Mouse (Mus musculus): ENCODE results near the gene Stx11. TPM values are rescaled to one million over a fixed set of nuclear protein-coding genes. Genes with fewer than 3 reads are reported as not detected.
"Not testable (repeated sequence)": the region's sequence is repeated elsewhere in the genome, so short reads cannot be mapped to it uniquely, and the experiment has no call there.

The Stx11 gene
- polyA plus RNA-seq, 1 experiment from 2014 or later, result 1.3 TPM

DNA sequence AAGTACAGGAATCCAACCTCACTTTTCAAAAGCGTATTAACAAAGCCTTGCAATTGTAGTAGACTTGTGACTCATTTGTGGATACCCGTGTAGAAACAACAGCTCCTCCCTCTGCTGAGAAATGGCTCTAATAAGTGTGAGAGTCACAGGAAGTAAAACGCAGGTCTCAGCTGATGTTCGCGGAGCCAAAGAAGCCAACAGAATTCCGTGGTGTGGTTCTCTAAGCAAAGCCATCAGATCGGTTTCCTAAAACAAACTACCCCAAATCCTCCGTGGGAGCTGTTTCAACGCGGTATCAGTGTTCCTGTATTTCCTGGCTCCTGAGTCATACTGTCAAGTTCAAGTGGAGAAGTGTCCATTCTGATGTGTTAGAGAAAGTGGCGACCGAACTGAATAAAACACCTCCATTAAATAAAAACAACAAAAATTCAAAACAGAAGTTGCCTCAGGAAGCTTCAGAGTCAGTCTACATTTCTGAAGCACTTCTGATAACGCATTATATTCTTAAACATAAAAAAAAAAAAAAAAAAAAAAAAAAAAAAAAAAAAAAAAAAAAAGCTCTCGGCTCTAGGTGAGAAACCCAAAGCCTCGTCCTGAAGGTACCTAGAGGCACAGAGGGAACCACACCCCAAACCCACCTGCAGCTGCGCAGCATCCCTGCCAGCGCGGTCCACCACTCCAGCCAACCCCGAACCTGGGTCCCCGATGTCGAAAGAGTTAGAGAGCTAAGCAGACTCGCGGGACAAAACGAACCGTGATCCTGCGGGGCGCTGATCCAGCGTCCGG lies 543 bp downstream of the Stx11 start:
- Histone ChIP-seq H3K9ac (replicated peaks; ENCODE audit: low read depth, low read length) (peak overlapping the region; percentile 64), H3K27me3 (replicated peaks; ENCODE audit: control insufficient read depth, insufficient read depth, low read length) (no peaks in the 10 kb centered on the region; the same call in 1 of the 2 replicates), H3K27ac (ENCODE audit: low read length) (no peak overlapping the region), H3K4me3 (replicated peaks; ENCODE audit: low read length) (peak overlapping the region; percentile 79), H3K4me2 (ENCODE audit: low read length) (peak overlapping the region; percentile 93), H3K9me3 (ENCODE audit: control insufficient read depth, low read length) (no peaks in the 10 kb centered on the region), H3K36me3 (ENCODE audit: control insufficient read depth, insufficient read depth) (no peaks in the 10 kb centered on the region), H3K4me1 (replicated peaks; ENCODE audit: control insufficient read depth, insufficient read depth, low read length) (peaks cover 5% of the 10 kb centered on the region; the same call in 1 of the 2 replicates)
- peak; percentile 47 for ATAC-seq
- WGBS, result 5% methylated on average over 29 of the region's 29 CpGs

GRCm38 (mm10) chr10:12962238-12962637 lies 1.9 kb downstream of the Stx11 start:
- Histone ChIP-seq H3K36me3 (ENCODE audit: control insufficient read depth, insufficient read depth) (no peaks in the 10 kb centered on the region), H3K9me3 (ENCODE audit: control insufficient read depth, low read length) (no peaks in the 10 kb centered on the region), H3K9ac (replicated peaks; ENCODE audit: low read depth, low read length) (no peak overlapping the region), H3K4me2 (ENCODE audit: low read length) (no peak overlapping the region), H3K4me3 (replicated peaks; ENCODE audit: low read length) (no peak overlapping the region), H3K4me1 (replicated peaks; ENCODE audit: control insufficient read depth, insufficient read depth, low read length) (peaks cover 5% of the 10 kb centered on the region; the same call in 1 of the 2 replicates), H3K27me3 (replicated peaks; ENCODE audit: control insufficient read depth, insufficient read depth, low read length) (no peaks in the 10 kb centered on the region; the same call in 1 of the 2 replicates), H3K27ac (ENCODE audit: low read length) (no peak overlapping the region)
- no peak for ATAC-seq

DNA sequence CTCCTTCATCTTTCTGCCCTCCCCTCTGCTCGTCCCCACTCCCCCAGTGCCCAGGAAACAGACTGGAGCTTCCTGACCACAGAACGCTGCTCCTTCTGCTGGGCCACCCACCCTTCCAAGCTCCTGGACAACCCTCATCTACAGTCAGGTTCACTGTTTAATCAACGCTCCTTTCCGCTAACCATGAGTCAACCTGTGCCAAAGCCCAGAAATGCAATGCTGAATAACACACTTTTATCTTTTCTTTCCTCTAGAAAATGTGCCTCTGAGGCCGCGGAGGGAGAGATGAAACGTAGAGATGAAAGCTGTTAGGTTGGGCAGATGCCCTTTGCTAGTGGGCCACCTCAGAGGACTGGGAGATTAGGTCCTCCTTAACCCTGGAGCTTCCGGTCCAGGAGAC lies 2.6 kb downstream of the Stx11 start:
- Histone ChIP-seq H3K9me3 (ENCODE audit: control insufficient read depth, low read length) (no peaks in the 10 kb centered on the region), H3K4me2 (ENCODE audit: low read length) (no peak overlapping the region), H3K4me1 (replicated peaks; ENCODE audit: control insufficient read depth, insufficient read depth, low read length) (peaks cover 5% of the 10 kb centered on the region; the same call in 1 of the 2 replicates), H3K27me3 (replicated peaks; ENCODE audit: control insufficient read depth, insufficient read depth, low read length) (no peaks in the 10 kb centered on the region; the same call in 1 of the 2 replicates), H3K36me3 (ENCODE audit: control insufficient read depth, insufficient read depth) (no peaks in the 10 kb centered on the region), H3K4me3 (replicated peaks; ENCODE audit: low read length) (no peak overlapping the region), H3K9ac (replicated peaks; ENCODE audit: low read depth, low read length) (no peak overlapping the region), H3K27ac (ENCODE audit: low read length) (no peak overlapping the region)
- WGBS, result 87% methylated on average over 8 of the region's 8 CpGs
- no peak for ATAC-seq

GRCm38 (mm10) chr10:12957271-12957670 lies 6.8 kb downstream of the Stx11 start:
- H3K27me3 ChIP-seq (replicated peaks; ENCODE audit: control insufficient read depth, insufficient read depth, low read length), result no peaks in the 10 kb centered on the region
- no peak overlapping the region for H3K27ac ChIP-seq (ENCODE audit: low read length)
- WGBS, result 84% methylated on average over 4 of the region's 4 CpGs
- no peak for ATAC-seq
- no peak overlapping the region for H3K4me2 ChIP-seq (ENCODE audit: low read length)
- H3K9me3 ChIP-seq (ENCODE audit: control insufficient read depth, low read length), result no peaks in the 10 kb centered on the region
- H3K9ac ChIP-seq (replicated peaks; ENCODE audit: low read depth, low read length), result no peak overlapping the region
- H3K4me3 ChIP-seq (replicated peaks; ENCODE audit: low read length), result no peak overlapping the region
- H3K4me1 ChIP-seq (replicated peaks; ENCODE audit: control insufficient read depth, insufficient read depth, low read length), result no peaks in the 10 kb centered on the region
- no peaks in the 10 kb centered on the region for H3K36me3 ChIP-seq (ENCODE audit: control insufficient read depth, insufficient read depth)

DNA sequence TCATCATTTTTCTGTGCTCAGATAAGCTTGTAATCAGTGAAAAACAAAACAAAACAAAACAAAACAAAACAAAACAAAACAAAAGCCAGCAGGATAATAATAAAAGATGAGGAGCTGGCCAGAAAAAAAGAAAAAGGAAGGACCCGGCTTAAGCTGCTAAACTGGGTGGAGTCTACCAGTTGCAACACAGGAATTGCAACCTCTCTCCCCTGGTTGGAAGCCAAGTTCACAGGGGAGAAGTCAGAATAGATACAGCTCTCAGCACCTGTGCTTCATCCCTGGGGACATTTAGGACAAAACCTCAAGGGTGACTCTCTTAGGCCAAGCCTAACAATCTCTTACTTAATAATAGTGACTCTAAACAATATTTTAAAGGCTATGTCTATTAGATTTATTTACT lies 8.3 kb downstream of the Stx11 start:
- Histone ChIP-seq H3K4me2 (ENCODE audit: low read length) (no peak overlapping the region), H3K9ac (replicated peaks; ENCODE audit: low read depth, low read length) (no peak overlapping the region), H3K4me1 (replicated peaks; ENCODE audit: control insufficient read depth, insufficient read depth, low read length) (no peaks in the 10 kb centered on the region), H3K27me3 (replicated peaks; ENCODE audit: control insufficient read depth, insufficient read depth, low read length) (no peaks in the 10 kb centered on the region), H3K4me3 (replicated peaks; ENCODE audit: low read length) (no peak overlapping the region), H3K27ac (ENCODE audit: low read length) (no peak overlapping the region), H3K9me3 (ENCODE audit: control insufficient read depth, low read length) (no peaks in the 10 kb centered on the region), H3K36me3 (ENCODE audit: control insufficient read depth, insufficient read depth) (no peaks in the 10 kb centered on the region)
- ATAC-seq, result no peak
- 48% methylated on average over 1 of the region's 1 CpGs for WGBS

- 63% methylated on average over 4 of the region's 4 CpGs for WGBS
- H3K4me3 ChIP-seq (replicated peaks; ENCODE audit: low read length), result not testable (repeated sequence)
Observed at GRCm38 (mm10) chr10:12951358-12951757, 12.7 kb downstream of the Stx11 start.

DNA sequence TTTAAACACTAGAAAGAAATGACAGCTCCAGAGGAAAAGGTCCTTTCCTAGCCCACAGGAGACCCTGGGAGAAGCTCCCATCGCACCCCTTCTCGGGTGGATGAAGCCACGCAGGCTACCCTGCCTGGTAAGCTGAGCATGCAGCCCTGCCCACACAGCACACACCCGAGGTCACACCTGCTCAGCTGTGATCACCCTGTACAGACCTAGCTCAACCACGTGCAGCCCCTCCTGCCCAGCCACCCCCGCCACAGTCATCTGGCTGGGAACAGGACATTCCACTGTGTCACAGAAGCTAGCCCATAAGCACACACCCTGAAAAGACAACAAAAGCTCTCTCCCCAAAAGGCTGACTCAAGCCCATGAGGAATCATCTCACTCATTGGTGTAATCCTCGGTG lies 14.8 kb downstream of the Stx11 start:
- Histone ChIP-seq H3K27ac (ENCODE audit: low read length) (no peak overlapping the region), H3K9me3 (ENCODE audit: control insufficient read depth, low read length) (no peaks in the 10 kb centered on the region), H3K27me3 (replicated peaks; ENCODE audit: control insufficient read depth, insufficient read depth, low read length) (no peaks in the 10 kb centered on the region), H3K4me2 (ENCODE audit: low read length) (no peak overlapping the region), H3K4me3 (replicated peaks; ENCODE audit: low read length) (no peak overlapping the region), H3K36me3 (ENCODE audit: control insufficient read depth, insufficient read depth) (no peaks in the 10 kb centered on the region), H3K4me1 (replicated peaks; ENCODE audit: control insufficient read depth, insufficient read depth, low read length) (no peaks in the 10 kb centered on the region), H3K9ac (replicated peaks; ENCODE audit: low read depth, low read length) (no peak overlapping the region)
- ATAC-seq, result no peak
- 85% methylated on average over 7 of the region's 7 CpGs for WGBS

More at GRCm38 (mm10) chr10:12951358-12951757, 12.7 kb downstream of the Stx11 start:
- not testable (repeated sequence) for H3K27me3 ChIP-seq (replicated peaks; ENCODE audit: control insufficient read depth, insufficient read depth, low read length); H3K4me2 ChIP-seq (ENCODE audit: low read length); H3K27ac ChIP-seq (ENCODE audit: low read length); H3K36me3 ChIP-seq (ENCODE audit: control insufficient read depth, insufficient read depth); H3K9me3 ChIP-seq (ENCODE audit: control insufficient read depth, low read length); ATAC-seq; H3K9ac ChIP-seq (replicated peaks; ENCODE audit: low read depth, low read length); H3K4me1 ChIP-seq (replicated peaks; ENCODE audit: control insufficient read depth, insufficient read depth, low read length)

DNA sequence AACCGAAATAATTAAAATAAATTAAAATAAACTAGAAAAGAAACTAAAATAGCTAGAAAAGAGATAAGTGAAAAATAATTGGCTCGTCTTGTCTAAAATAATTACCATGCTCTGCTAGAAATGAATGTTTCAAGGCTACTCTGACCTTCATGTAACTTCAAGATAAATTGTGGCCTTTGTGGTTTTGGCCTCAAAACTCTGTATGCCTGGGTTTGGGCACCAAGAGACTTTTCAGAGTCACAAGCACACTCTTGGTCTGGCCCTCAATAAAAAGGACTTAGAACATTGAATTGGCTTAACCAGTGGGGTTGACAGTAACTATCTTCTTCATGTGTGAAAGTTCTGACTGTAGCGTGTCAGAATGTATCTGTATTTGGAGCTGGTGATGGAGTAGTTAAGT lies 16.5 kb downstream of the Stx11 start:
- H3K36me3 ChIP-seq (ENCODE audit: control insufficient read depth, insufficient read depth), result no peaks in the 10 kb centered on the region
- H3K4me2 ChIP-seq (ENCODE audit: low read length), result no peak overlapping the region
- no peak overlapping the region for H3K4me3 ChIP-seq (replicated peaks; ENCODE audit: low read length)
- no peaks in the 10 kb centered on the region for H3K4me1 ChIP-seq (replicated peaks; ENCODE audit: control insufficient read depth, insufficient read depth, low read length)
- no peak overlapping the region for H3K9ac ChIP-seq (replicated peaks; ENCODE audit: low read depth, low read length)
- H3K27ac ChIP-seq (ENCODE audit: low read length), result no peak overlapping the region
- WGBS, result 96% methylated on average over 3 of the region's 3 CpGs
- no peaks in the 10 kb centered on the region for H3K9me3 ChIP-seq (ENCODE audit: control insufficient read depth, low read length)
- no peak for ATAC-seq
- H3K27me3 ChIP-seq (replicated peaks; ENCODE audit: control insufficient read depth, insufficient read depth, low read length), result no peaks in the 10 kb centered on the region

- WGBS, result 7% methylated on average over 63 of the region's 63 CpGs
- Histone ChIP-seq H3K9me3 (ENCODE audit: control insufficient read depth, low read length) (no peaks in the 10 kb centered on the region), H3K27me3 (replicated peaks; ENCODE audit: control insufficient read depth, insufficient read depth, low read length) (peaks cover 16% of the 10 kb centered on the region), H3K36me3 (ENCODE audit: control insufficient read depth, insufficient read depth) (no peaks in the 10 kb centered on the region), H3K4me3 (replicated peaks; ENCODE audit: low read length) (peak overlapping the region; percentile 56), H3K9ac (replicated peaks; ENCODE audit: low read depth, low read length) (peak overlapping the region; percentile 57), H3K27ac (ENCODE audit: low read length) (no peak overlapping the region), H3K4me2 (ENCODE audit: low read length) (peak overlapping the region; percentile 71), H3K4me1 (replicated peaks; ENCODE audit: control insufficient read depth, insufficient read depth, low read length) (peaks cover 8% of the 10 kb centered on the region)
- ATAC-seq, result peak; percentile 97
Observed at GRCm38 (mm10) chr10:12941018-12941761, 22.9 kb downstream of the Stx11 start.

Measured in forebrain, embryonic 16.5 days (tissue).